Mouse (Mus musculus) layer of hippocampus, adult 9-10 months (tissue): ENCODE measurements around the gene Lrrc10.
A peak's percentile ranks its signal among the peaks of the same experiment; 100 is the strongest.
"Not testable (repeated sequence)": the region's sequence is repeated elsewhere in the genome, so short reads cannot be mapped to it uniquely, and the experiment has no call there.

Source experiments
- DNase-seq: peaks from one replicate; pipeline ENCODE4 v3.0.0; 2022; ENCODE audit warnings: low spot score

Lrrc10 gene

GRCm38 (mm10) chr10:117045175-117046056 lies at the start of gene Lrrc10:
Lrrc10 (plus strand) TSS chr10:117045341.
- no peak for DNase-seq

- no peak for DNase-seq
Measured at GRCm38 (mm10) chr10:116995584-116996235, 49.4 kb upstream of the Lrrc10 start.

GRCm38 (mm10) chr10:116996236-116996600 lies 48.9 kb upstream of the Lrrc10 start:
- DNase-seq = no peak

- DNase-seq = no peak
Measured at GRCm38 (mm10) chr10:116998716-116999455, 46.3 kb upstream of the Lrrc10 start.

GRCm38 (mm10) chr10:117000975-117001374 lies 44.2 kb upstream of the Lrrc10 start:
- no peak for DNase-seq

- no peak for DNase-seq
Measured at GRCm38 (mm10) chr10:117004695-117005094, 40.4 kb upstream of the Lrrc10 start.

GRCm38 (mm10) chr10:117005707-117006464 lies 39.3 kb upstream of the Lrrc10 start:
- DNase-seq = no peak

GRCm38 (mm10) chr10:117009691-117010090 lies 35.5 kb upstream of the Lrrc10 start:
- DNase-seq = no peak

- DNase-seq = no peak
Measured at GRCm38 (mm10) chr10:117011047-117011446, 34.1 kb upstream of the Lrrc10 start.

GRCm38 (mm10) chr10:117013689-117014390 lies 31.3 kb upstream of the Lrrc10 start:
- DNase-seq = no peak

- DNase-seq = no peak
Measured at GRCm38 (mm10) chr10:117014565-117014964, 30.6 kb upstream of the Lrrc10 start.

- no peak for DNase-seq
Measured at GRCm38 (mm10) chr10:117018281-117018840, 26.8 kb upstream of the Lrrc10 start.

- no peak for DNase-seq
Measured at GRCm38 (mm10) chr10:117021020-117021754, 24.0 kb upstream of the Lrrc10 start.

- no peak for DNase-seq
Measured at GRCm38 (mm10) chr10:117023693-117024092, 21.4 kb upstream of the Lrrc10 start.

- not testable (repeated sequence) for DNase-seq
Measured at GRCm38 (mm10) chr10:117025776-117026175, 19.4 kb upstream of the Lrrc10 start.

- DNase-seq = no peak
Measured at GRCm38 (mm10) chr10:117026176-117026575, 19.0 kb upstream of the Lrrc10 start.

- DNase-seq = no peak
Measured at GRCm38 (mm10) chr10:117031160-117031559, 14.0 kb upstream of the Lrrc10 start.

GRCm38 (mm10) chr10:117033785-117034184 lies 11.4 kb upstream of the Lrrc10 start:
- peak; percentile 74 for DNase-seq

GRCm38 (mm10) chr10:117040355-117040754 lies 4.8 kb upstream of the Lrrc10 start:
- no peak for DNase-seq

GRCm38 (mm10) chr10:117042295-117042694 lies 2.8 kb upstream of the Lrrc10 start:
- no peak for DNase-seq
